Mouse (Mus musculus) retina, postnatal 1 day (tissue): ENCODE measurements around the gene Adgrl1.
"Not testable (repeated sequence)": the region's sequence is repeated elsewhere in the genome, so short reads cannot be mapped to it uniquely, and the experiment has no call there.

Experiments
- DNase-seq: peaks from one replicate; pipeline ENCODE4 v3.0.0-alpha.2; 2012

The Adgrl1 gene

DNA sequence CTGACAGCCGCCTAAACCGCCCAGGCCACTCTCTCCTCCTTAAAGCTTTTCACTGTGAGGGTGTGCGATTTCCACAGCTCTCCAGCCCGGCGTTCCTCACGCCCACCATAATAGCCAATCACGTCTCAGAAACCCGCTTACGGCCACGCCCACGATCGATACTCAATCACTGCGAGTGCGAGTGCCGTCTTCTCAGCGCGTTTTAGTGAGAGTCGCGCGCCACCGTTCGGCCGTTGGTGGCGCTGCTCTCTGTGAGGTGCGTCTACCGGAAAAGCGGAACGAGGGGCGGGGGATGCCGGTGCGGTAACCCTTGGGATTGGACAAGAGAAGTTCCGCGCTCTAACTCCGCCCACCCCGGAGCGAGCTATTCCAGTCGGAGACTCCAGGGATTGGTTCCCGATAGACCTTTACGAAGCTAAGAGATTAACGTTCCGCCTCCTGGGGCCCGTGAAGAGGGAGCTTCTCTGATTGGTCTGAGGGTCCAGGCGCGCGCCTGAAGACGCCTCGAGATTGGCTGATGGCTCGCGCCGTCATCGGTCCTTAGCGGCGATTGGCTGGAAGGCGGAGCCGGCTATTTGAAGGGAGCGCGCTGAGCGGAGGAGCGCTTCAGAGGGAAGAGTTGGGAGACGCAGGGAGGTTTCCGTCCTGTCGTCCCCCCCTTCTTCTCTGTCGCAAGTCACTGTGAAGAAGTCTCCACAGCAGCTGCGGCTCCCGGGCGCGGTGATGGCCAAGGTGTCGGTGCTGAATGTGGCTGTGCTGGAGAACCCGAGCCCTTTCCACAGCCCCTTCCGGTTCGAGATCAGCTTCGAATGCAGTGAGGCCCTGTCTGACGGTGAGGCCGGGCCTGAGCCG is 55.4 kb downstream of the Adgrl1 start, which contains the start of the genes Gm10644 and Asf1b:
TSS of gene Gm10644 (minus strand) at position 100 of the 852 bp plus-strand sequence.
TSS of gene Asf1b (plus strand) at position 402 of the 852 bp plus-strand sequence.
- DNase-seq, result peak; percentile 100

- DNase-seq, result no peak
Measured at GRCm38 (mm10) chr8:83955958-83956218, 56.0 kb downstream of the Adgrl1 start.

GRCm38 (mm10) chr8:83956789-83957188 is 56.9 kb downstream of the Adgrl1 start:
- peak; percentile 42 for DNase-seq

GRCm38 (mm10) chr8:83964015-83964765 is 64.3 kb downstream of the Adgrl1 start:
- no peak for DNase-seq

GRCm38 (mm10) chr8:83967701-83968100 is 67.8 kb downstream of the Adgrl1 start:
- no peak for DNase-seq

DNA sequence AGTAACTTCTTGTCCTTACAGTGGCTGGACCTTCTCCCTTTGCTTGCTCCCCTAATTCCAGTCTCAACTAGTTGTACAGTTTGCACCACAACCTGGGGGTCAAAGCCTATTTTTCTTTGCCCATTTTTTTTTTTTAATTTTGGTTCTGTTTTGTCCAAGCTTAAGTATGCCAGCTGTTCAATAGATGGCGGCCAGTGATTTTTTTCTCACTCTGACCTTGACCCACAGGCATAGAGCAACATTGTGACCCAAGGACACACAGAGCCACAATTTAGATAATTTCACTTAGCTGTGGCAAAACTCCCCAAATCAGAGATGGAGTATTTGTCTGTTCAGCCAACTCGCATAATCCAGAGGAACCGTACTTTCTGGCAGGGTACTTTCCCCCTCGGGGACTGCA is 71.2 kb downstream of the Adgrl1 start:
- DNase-seq, result no peak

GRCm38 (mm10) chr8:83971661-83972060 is 71.8 kb downstream of the Adgrl1 start:
- DNase-seq, result no peak

DNA sequence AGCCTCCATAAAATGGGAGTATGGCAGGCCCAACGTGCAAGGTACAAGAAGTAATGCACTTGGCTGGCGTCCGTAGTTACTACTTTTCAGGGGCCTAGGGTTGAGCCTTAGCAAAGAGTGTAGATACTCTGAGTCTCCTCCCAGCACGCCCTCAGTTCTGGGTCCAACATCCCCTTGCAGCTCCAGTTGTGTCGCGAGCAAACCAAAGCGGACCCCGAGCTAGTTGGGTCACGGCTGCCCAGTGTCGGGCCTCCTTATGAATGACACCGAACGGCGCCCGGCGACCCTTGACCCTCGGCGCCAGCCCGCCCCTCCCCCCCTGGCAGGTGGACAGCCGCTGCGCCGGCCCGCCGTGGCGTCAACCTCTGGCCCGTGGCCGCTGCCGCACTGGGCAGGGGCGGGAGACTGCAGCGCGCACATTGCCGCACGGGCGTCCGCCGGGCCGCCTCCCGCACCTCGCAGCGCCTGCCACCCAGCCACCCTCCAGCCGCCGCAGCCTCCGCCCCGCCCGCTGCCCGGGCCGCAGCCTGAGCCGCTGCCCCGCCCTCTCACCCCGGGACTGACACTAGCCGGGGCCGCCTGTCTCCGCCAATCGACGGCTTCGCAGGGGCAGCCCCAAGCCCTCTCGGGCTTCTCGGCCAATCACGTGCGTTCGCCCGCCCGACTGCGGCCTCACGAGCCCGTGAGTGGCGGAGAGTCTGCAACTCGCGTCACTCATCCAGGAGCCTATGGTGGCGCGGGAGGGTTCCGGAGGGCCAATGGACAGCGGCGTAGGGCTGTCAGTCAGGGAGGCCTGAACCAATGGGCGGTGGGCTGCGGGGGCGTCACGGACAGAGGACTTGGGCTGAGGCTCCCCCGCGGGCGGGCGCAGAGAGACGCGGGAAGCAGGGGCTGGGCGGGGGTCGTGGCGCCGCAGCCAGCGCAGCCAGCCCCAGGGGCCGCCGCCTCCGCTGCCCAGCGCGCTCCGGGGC is 72.5 kb downstream of the Adgrl1 start, which contains the start of gene Prkaca:
TSS of gene Prkaca (plus strand) at position 844 of the 971 bp plus-strand sequence.
- DNase-seq, result peak; percentile 100

GRCm38 (mm10) chr8:83973161-83974031 is 73.5 kb downstream of the Adgrl1 start:
- DNase-seq, result peak; percentile 63

DNA sequence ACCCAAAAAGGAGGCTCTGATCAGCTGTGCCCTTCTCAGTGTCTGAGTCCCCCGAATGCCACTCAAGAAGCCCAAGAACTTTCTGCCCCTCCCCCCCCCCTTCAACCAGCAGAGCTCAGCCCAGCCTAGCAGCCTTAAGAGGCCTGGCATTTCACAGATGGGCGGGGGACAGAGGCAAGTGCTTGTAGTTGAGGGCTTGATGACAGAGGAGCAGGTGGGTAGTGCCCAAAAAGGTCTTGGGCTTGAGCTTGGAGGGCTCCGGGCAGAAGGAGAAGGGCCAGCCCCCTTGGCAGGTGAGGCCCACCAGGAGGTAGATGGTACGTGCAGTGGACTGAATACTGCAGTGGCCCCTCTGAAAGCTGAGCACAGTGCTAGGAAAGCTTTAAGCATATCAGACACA is 74.6 kb downstream of the Adgrl1 start:
- no peak for DNase-seq

DNA sequence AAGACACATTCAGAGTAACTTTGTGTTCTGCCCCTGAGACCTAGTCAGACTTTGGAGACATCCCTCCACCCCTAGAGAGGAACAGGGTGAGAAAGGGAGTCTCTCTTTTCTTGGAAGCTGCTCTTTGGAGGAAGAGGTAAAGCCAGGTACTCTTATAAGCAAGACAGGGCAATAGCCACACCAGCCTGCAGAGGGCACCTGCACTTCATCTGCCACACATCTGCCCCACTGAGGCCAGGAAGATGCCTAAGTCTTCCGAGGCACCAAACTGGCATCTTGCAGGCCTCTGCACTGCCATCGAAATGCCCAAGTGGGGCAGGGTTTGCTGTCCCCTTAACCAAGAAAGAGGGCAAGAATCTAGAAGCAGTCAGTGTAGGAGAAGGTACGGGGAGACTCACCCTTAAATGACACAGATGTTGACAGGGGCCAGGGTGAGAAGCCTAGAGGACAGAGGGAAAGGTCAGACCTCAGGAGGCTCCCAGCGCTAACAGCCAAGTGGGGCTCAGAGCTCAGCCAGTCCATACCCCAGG is 76.3 kb downstream of the Adgrl1 start:
- DNase-seq, result no peak

GRCm38 (mm10) chr8:83976779-83977350 is 77.0 kb downstream of the Adgrl1 start:
- no peak for DNase-seq

DNA sequence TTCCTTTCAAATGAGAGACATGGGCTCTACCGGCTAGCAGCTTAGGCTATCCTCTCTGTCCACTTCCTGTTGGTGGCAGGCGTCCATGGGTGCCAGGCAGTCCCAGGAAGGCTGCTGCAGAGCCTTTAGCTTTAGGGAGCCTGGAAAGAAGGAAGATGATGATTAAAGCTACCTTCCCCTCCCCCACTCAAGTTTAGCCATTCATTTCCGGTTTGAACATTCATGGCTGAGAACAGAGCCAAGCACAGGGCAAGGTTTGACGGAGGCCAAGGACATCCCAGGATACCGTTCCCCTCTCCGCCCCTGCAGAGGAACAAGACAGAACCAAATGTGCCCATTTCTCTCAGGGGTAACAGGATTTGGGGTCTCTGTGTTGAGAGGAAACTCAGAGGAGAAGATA is 77.7 kb downstream of the Adgrl1 start:
- no peak for DNase-seq

DNA sequence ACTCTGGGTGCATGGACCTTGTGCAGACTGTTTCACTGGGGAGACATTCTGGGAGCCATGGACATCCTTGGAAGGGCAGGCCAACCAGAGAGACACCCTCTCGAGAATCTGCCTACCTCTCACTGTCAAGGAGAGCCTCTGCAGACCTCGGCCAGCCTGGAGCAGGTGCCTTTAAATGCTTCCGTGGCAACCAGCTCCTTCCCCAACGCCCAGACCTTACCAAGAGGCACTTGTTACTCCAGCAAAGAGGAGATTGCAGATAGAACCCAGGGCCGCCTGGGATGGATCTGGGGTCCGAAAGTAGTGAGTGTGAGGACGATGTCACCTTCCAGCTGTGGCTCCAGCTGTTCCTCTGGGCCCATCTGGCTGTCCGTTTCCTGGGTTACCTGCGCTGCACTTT is 78.3 kb downstream of the Adgrl1 start:
- DNase-seq, result no peak

DNA sequence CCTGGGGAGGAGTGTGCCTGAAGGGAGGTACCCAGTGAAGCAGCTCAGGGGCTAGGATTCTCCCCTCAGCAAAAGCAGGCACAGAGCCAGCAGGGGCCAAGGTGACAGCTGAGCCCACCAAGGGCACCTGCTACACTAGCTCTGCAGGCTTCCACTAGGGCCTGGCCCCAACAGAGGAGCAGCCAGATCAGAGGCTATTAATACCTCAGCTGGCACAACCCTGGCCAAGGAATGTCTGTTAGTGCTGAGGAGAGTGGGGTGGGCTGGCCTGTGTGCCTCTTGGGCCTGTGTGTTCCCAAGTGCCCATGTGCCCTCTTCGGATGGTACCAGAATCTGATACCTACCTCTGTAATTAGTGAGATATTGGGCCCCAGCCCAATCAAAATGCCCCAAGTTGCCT is 80.3 kb downstream of the Adgrl1 start:
- no peak for DNase-seq

DNA sequence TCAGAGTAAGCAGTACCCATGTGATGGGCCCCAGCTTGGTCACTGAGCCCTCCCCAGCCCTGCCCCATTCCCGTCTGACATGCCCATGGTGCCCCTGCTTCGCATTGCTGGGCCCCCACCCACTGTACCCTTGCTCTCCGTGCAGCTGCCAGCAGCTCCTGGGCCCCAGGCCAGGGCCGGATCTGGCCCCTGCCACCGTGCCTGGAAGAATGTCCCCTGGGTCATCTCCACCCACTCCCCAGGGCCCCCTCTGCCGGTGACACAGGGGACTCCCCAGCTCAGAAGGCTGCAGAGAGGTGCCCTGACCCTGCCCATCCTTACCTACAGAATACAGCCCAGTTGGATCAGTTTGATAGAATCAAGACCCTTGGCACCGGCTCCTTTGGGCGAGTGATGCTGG is 80.9 kb downstream of the Adgrl1 start:
- no peak for DNase-seq

- DNase-seq, result no peak
Measured at GRCm38 (mm10) chr8:83981533-83981932, 81.6 kb downstream of the Adgrl1 start.

DNA sequence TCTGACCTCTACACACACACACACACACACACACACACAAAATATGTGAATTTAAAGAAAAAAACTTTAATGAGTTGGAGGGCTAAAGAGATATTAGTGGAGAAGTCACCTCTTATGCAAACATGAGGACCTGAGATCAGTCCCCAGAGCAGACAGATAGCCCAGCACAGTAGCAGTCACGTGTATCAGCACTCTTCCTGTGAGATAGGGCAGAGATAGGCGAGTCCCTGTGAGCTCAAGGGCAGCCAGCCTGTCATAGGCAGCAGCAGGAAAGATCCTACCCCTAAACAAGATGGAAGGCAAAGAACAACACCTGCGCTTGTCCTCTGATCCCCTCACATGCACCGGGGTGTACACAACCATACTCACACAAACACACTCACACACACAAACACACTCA is 82.5 kb downstream of the Adgrl1 start:
- DNase-seq, result no peak

DNA sequence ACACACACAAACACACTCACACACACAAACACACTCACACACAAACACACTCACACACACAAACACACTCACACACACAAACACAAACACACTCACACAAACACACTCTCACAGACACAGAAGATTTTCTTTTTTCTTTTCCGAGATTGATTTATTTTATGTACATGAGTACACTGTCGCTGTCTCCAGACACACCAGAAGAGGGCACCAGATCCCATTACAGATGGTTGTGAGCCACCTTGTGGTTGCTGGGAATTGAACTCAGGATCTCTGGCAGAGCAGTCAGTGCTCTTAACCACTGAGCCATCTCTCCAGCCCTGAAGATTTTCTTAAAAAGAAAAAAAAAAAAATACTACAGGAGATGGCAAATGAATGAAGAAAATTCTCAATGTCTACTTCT is 83.3 kb downstream of the Adgrl1 start:
- not testable (repeated sequence) for DNase-seq

DNA sequence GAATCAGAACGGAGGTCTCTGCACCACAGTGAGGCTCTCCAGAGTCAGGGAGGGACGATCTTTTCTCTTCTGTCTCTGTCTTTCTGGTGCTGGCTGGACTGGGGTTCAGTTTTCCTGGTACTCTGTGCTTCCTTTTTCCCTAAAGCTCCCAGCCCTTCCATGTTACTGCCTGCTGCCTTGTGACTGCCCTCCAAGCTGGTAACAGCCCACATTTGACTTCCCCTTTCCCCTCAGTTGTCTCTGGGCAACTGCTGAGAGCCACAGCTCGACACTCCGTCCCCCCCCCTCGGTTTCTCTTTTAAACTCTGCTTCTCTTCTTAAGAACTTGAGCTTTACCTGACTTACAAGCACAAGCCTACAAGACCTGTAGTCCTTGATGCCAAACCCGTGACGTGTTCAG is 89.3 kb downstream of the Adgrl1 start:
- DNase-seq, result no peak

GRCm38 (mm10) chr8:83990170-83990569 is 90.3 kb downstream of the Adgrl1 start:
- DNase-seq, result no peak
